Mouse (Mus musculus) midbrain, embryonic 15.5 days (tissue): ENCODE data around the gene Hnrnpf. TPM values are rescaled to one million over a fixed set of nuclear protein-coding genes. Genes with fewer than 3 reads are reported as not detected.

Source experiments
- microRNA-seq: library from miRNA; unstranded; fragments of <30 nt; microRNA quantifications from one replicate; pipeline ENCODE4, GENCODE M21; 2016
- polyA plus RNA-seq: library from polyadenylated mRNA; unstranded; fragments of >200 nt; fragmentation: Nextera tagmentation; extraction: Ambion mirVana; gene quantifications from 2 replicates; pipeline ENCODE4 v1.2.1, GENCODE M21; 2015

Hnrnpf gene
- polyA plus RNA-seq, 1 experiment from 2014 or later: 258 TPM

Small RNA genes within 50 kb of the gene (microRNA-seq; reads per million reads assigned to microRNA genes)
- gene Gm25535: not detected

Other genes starting within 250 kb of the Hnrnpf start
- 139 and 156 TPM in 2 replicates for gene Zfp637, start 59.1 kb upstream of the Hnrnpf start, polyA plus RNA-seq
- 14.4 and 16.5 TPM in 2 replicates for gene Zfp239, start 38.2 kb upstream of the Hnrnpf start, polyA plus RNA-seq
- gene Fxyd4, start 37.4 kb downstream of the Hnrnpf start, polyA plus RNA-seq: 2.8 and 4.7 TPM in 2 replicates
- gene Rasgef1a, start 111.1 kb downstream of the Hnrnpf start, polyA plus RNA-seq: 5.8 and 6.6 TPM in 2 replicates
- gene Csgalnact2, start 238.8 kb downstream of the Hnrnpf start, polyA plus RNA-seq: 9.2 and 10.8 TPM in 2 replicates